Mouse (Mus musculus): Measurements from ENCODE around the gene Lgals4.
"Not testable (repeated sequence)": the region's sequence is repeated elsewhere in the genome, so short reads cannot be mapped to it uniquely, and the experiment has no call there.

Gene Lgals4

GRCm38 (mm10) chr7:28864288-28864750 is 30.7 kb downstream of the Lgals4 start:
- no peak for DNase-seq (ENCODE audit: low read depth, low spot score)

- no peak for DNase-seq (ENCODE audit: low read depth, low spot score)
These were observed 32.0 kb downstream of the Lgals4 start for GRCm38 (mm10) chr7:28865481-28866300.

GRCm38 (mm10) chr7:28866769-28867507 is 33.3 kb downstream of the Lgals4 start:
- DNase-seq (ENCODE audit: low read depth, low spot score) = no peak

- DNase-seq (ENCODE audit: low read depth, low spot score) = peak; percentile 49
These were observed 34.1 kb downstream of the Lgals4 start for GRCm38 (mm10) chr7:28867508-28868340.

- no peak for DNase-seq (ENCODE audit: low read depth, low spot score)
These were observed 37.4 kb downstream of the Lgals4 start for GRCm38 (mm10) chr7:28870901-28871664.

GRCm38 (mm10) chr7:28874565-28874964 is 40.9 kb downstream of the Lgals4 start:
- no peak for DNase-seq (ENCODE audit: low read depth, low spot score)

GRCm38 (mm10) chr7:28876099-28876498 is 42.4 kb downstream of the Lgals4 start:
- DNase-seq (ENCODE audit: low read depth, low spot score) = no peak

GRCm38 (mm10) chr7:28877155-28877554 is 43.5 kb downstream of the Lgals4 start:
- no peak for DNase-seq (ENCODE audit: low read depth, low spot score)

- no peak for DNase-seq (ENCODE audit: low read depth, low spot score)
These were observed 44.2 kb downstream of the Lgals4 start for GRCm38 (mm10) chr7:28877856-28878255.

GRCm38 (mm10) chr7:28879606-28880005 is 46.0 kb downstream of the Lgals4 start:
- no peak for DNase-seq (ENCODE audit: low read depth, low spot score)

- no peak for DNase-seq (ENCODE audit: low read depth, low spot score)
These were observed 46.9 kb downstream of the Lgals4 start for GRCm38 (mm10) chr7:28880554-28880953.

- no peak for DNase-seq (ENCODE audit: low read depth, low spot score)
These were observed 47.5 kb downstream of the Lgals4 start, which contains the start of gene Capn12 for GRCm38 (mm10) chr7:28881199-28881598. Gene Capn12, plus strand, starts transcription at chr7:28881422.

- DNase-seq (ENCODE audit: low read depth, low spot score) = no peak
These were observed 49.4 kb downstream of the Lgals4 start for GRCm38 (mm10) chr7:28883039-28883438.

GRCm38 (mm10) chr7:28883704-28884103 is 50.0 kb downstream of the Lgals4 start:
- not testable (repeated sequence) for DNase-seq (ENCODE audit: low read depth, low spot score)

GRCm38 (mm10) chr7:28886486-28886885 is 52.8 kb downstream of the Lgals4 start:
- DNase-seq (ENCODE audit: low read depth, low spot score) = no peak

GRCm38 (mm10) chr7:28888701-28889161 is 55.1 kb downstream of the Lgals4 start:
- DNase-seq (ENCODE audit: low read depth, low spot score) = no peak
